Mouse (Mus musculus) erythroblast, embryonic 14.5 days (primary cell): ENCODE results near the gene Tecpr2.

Experiments used
- GATA1 ChIP-seq: IDR thresholded peaks from 2 replicates; pipeline ENCODE4 v1.6.1; 2012; ENCODE audit warnings: low read length, inconsistent platforms, mixed read lengths
- TAL1 ChIP-seq: IDR thresholded peaks from 3 replicates; pipeline ENCODE4 v1.6.1; 2012; ENCODE audit warnings: low read length, inconsistent platforms, mixed read lengths

DNA sequence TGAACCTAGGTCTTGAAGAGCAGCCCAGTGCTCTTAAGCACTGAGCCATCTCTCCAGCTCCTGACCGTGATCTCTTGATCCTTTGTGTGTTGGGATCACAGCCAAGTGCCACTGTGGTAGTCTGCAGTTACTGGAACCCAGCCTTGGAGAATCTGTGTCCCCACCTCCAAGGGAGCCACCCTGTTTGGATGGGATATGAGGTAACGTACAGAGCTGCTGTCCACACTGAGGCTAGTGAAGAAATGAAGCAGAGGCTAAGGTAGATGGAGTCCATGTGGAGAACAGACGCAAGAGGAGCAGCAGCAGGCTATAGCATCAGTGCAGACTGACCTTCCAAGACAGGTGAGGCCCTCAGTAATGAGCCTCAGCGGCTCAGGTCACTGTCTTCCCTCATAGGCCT, 84.8 kb downstream of the Tecpr2 start:
- no peak for TF ChIP-seq GATA1
- TF ChIP-seq TAL1 = no peak
